Mouse (Mus musculus): ENCODE results near the gene Rab21.
"Not testable (repeated sequence)": the region's sequence is repeated elsewhere in the genome, so short reads cannot be mapped to it uniquely, and the experiment has no call there.

DNA sequence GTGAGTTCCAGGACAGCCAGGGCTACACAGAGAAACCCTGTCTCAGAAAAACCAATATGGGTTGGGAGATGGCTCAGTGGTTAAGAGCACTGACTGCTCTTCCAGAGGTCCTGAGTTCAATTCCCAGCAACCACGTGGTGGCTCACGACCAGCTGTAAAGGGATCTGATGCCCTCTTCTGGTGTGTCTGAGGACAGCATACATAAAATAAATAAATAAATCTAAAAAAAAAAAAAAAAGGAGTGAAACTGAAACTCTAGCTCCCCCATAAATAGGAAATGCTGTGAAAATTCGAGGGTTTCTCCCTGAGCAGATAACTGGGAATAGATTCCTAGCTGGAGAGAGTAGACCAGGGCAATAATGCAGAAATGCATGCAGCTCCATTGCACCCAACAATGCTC is 3.0 kb upstream of the Rab21 start:
- TF ChIP-seq CTCF (IDR thresholded peaks at IDR 0.05; ENCODE audit: borderline replicate concordance, insufficient read depth, low read length); POLR2A (IDR thresholded peaks at IDR 0.05; ENCODE audit: low read depth, low read length): not testable (repeated sequence)

All from embryonic fibroblast, embryonic 13.5 days (primary cell).